Mouse (Mus musculus) right cerebral cortex, adult 18-20 months (tissue): ENCODE measurements around the gene Haus3.

Source experiments
- DNase-seq: peaks from one replicate; pipeline ENCODE4 v3.0.0; 2022; ENCODE audit warnings: mixed read lengths

Gene Haus3

GRCm38 (mm10) chr5:34186391-34186790 is 17.1 kb upstream of the Haus3 start:
- DNase-seq, result no peak

DNA sequence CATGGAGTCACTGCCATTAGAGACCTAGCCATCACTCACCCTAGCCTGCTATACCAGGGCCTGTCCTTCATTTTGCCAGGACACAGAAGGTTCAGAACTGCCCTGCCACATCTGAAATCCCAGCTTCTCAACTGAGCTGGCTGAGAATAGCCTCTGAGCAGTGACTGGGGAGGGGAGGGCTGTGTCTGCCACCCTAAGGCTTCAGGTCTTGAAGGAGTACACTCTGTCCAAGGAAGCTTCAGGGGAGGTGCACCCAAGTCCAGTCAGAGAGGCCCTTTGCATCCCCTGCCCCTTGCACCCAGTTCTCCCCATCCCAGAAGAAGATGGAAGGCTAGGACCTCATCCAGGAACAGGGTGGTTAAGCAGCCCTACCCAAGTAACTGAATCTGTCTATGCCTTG is 16.5 kb upstream of the Haus3 start:
- no peak for DNase-seq

DNA sequence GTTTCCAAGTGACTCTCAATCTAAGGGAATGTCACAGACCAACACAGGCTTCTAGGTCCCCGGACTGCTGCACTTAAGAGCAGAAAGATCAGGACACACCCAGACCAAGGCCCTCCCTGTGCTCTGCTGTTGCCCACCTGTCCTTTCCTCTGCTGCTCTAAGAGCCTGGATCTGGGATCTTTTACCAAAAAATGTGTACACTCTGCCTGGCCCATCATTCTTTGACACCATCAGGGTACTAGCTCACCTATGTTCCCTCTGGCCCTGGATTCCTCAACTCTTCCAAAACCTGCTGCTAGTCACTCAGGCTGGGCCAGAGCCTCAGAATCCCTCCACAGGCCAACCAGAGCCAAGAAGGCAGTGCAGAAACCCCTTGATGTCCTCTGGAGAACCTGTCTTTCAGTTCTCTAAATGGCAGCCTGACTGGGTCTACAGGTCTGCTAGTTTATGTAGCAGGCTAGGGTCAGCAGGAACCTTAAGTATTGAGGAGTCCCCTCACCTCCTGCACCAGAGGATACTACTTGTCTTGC is 15.8 kb upstream of the Haus3 start:
- no peak for DNase-seq

DNA sequence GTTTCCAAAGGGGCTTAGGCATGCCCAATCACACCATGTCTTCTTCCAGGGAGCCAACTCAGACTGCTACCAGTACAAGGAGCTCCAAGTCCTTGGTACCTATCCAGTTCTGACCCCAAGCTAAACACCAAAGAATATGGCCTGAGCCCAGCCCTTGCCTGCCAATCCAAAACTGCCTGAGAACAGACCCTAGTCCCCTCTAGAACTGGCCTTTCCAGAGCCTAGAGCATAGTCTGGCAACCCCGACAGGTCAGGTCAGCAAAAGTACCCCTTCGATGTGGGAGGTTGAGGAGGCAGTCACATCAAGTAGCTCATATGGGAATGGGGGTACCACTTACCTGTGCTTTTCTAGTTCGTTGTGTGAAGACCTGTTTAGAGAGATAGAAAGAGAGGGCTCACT is 14.6 kb upstream of the Haus3 start:
- no peak for DNase-seq

DNA sequence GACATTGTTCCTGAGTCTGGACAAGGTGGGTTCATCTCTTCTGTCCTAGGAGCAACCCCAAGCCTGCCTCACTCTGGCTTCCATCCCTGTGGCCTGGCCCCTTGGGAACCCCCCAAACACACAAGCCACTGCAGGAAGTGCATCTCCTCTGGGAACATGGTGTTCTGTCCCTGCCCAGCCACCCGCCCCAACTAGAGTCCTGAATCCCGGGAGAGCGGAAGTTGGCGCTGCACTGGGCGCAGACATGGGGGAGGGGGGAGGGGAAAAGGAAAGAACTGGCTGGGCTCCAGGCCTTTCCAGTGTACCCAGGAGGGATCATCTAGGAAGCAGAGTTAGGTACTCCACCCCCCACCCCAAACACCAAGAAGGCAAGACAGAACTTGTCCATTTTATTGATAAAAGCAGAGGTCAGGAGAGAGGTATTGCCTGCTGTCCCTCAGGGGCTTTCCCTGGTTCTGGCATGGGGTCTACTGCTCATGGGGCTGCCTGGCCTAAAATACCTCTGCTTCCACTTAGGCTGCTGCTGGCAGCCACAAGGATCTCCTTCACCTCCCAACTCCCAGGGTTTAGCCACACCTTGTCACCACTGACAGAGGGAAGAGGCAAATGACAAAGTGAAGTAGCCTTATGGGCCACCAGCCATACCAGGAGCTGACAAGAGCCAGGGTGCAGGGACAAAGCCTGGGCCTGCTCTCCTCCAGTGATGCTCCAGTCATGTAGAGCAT is 14.0 kb upstream of the Haus3 start:
- DNase-seq, result no peak

DNA sequence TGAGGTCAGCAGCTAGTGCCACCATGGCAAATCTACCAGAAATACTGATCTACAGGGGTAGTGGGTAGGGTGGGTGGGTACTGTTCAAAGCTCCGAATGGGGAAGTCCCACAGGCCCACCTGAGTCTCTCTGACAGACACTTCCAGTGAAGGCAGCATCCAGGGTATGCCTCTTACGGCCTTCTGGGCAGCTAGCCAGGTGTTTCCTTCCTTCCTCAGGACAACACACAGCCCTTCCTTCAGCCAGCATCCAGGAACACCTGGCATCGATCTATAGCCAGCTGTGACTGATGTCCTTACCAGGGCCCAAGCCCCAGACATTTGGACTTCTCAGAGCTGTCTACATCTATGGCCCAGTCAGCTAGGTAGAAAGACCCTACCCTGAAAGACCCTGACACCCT is 13.2 kb upstream of the Haus3 start:
- peak; percentile 1 for DNase-seq

- DNase-seq, result no peak
These were observed 8.5 kb upstream of the Haus3 start for GRCm38 (mm10) chr5:34177821-34178220.

- DNase-seq, result no peak
These were observed 7.8 kb upstream of the Haus3 start for GRCm38 (mm10) chr5:34177091-34177490.

- no peak for DNase-seq
These were observed 7.4 kb upstream of the Haus3 start for GRCm38 (mm10) chr5:34176691-34177090.

- DNase-seq, result no peak
These were observed 6.0 kb upstream of the Haus3 start for GRCm38 (mm10) chr5:34175403-34175694.

GRCm38 (mm10) chr5:34174550-34175402 is 5.4 kb upstream of the Haus3 start:
- DNase-seq, result no peak

- DNase-seq, result no peak
These were observed 4.7 kb upstream of the Haus3 start for GRCm38 (mm10) chr5:34174021-34174420.

DNA sequence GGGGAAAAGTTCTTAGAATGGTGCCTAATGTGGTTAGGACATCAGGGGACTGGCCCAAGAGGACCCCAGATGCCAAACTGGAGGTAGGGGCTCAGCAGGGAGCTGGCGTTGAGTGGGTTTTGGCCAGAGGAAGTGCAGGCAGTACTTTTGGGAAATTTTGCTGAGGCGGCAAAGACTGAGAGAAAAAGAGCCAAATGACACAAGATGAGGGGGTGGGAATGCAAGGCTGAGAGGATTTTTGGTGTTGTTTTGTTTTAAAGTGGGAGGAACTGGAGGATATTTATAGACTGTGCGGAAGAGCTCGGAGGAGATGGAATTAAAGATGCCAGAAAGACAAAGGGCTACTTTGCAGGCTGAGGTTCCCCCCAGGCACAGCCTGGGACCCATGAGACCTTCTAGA is 1.4 kb upstream of the Haus3 start:
- peak; percentile 53 for DNase-seq

GRCm38 (mm10) chr5:34169954-34170353 is 627 bp upstream of the Haus3 start:
- no peak for DNase-seq

DNA sequence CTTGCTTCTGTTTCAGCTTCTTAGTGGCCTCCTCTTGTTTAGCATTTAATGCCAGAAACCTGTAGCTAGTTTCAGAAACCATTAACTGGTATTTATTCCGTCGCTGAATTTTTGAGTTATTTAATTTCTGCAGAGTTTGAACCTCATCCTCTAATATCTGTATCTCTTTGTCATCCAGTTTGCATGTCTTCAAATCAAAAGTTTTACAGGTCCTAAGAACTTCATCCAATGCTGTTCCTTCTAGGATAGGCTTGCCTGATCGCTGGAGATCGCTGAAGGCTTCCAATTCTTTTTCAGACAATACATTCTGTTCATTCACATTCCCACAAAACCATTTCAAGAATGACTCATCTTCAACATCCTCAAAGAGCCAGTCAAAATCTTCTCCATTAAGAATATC is 1.5 kb downstream of the Haus3 start:
- DNase-seq, result no peak

DNA sequence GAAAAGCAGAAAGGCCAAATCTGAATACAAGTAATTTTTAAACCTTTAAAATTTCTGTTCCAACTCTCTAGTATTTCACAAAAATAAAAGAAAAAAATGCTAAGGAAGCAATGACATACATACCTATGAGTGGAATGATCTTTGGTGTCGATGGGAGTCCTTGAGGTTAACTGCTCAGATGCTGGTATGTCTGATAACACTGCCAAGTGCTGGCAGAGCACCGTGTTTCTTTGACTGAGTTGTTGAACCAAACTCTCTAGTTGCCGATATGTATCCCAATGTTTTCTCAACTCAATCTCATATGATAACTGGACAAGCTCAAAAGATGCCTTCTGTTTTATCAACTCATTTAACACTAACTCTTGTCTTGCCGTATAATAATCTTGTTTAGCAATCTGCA is 3.5 kb downstream of the Haus3 start:
- no peak for DNase-seq

DNA sequence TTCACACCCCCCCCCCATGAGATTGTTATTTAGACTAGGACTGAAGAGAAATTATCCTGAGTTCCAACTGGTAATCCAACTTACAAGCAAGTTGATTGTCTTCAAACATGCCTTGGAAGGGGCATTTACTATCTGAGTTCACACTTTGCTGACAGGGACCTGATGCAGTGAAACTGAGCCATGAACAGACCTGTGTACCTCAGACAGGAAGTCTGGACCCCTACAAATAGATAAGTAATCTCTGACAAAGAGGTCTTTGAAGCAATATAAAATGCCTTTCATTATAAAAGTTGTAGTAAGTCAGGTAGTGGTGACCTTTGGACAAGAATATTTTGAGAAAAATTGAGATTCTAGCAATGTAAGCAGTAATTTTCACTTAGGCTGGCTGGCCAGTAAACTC is 20.9 kb downstream of the Haus3 start:
- no peak for DNase-seq

GRCm38 (mm10) chr5:34147554-34147953 is 21.8 kb downstream of the Haus3 start:
- no peak for DNase-seq

DNA sequence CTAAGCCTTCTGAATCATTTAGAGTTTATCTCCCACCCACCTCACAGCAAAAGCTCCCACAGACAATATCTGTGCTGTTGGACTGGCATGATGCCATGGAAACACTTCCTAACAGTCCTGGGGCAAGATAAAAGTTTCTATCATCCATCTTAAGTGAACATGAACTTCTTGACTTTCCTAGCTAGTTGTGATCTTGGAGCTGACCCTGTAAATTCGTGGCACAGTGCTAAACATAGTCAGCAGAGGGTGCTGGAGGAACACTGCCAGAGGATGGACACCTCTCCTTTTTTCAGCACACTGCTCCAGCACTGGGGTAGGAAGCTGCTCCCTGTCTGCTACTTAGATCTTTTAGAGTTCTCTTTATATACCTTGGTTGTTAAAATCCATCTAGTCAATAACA is 29.6 kb downstream of the Haus3 start:
- peak; percentile 28 for DNase-seq

GRCm38 (mm10) chr5:34132731-34133130 is 36.6 kb downstream of the Haus3 start:
- DNase-seq, result peak; percentile 10

DNA sequence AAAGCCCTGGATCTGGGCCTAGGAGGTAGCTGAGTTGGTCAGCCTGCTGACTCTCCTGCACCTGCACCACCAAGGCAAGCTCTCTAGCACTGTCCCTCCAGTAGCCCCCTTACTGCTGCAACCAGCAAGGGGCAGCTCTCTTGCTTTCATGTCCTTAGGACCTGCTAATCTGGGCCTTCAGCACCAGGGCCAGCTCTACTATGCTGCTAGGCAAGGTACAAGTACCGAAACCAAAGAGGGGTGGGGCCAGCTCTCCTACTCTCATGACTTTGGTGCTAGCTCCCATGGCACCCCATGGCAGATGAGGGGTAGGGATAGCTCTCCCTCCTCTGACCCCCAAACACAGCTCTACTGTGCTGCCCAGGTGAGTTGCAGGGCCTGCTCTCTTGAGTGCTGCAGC is 45.2 kb downstream of the Haus3 start:
- DNase-seq, result no peak

DNA sequence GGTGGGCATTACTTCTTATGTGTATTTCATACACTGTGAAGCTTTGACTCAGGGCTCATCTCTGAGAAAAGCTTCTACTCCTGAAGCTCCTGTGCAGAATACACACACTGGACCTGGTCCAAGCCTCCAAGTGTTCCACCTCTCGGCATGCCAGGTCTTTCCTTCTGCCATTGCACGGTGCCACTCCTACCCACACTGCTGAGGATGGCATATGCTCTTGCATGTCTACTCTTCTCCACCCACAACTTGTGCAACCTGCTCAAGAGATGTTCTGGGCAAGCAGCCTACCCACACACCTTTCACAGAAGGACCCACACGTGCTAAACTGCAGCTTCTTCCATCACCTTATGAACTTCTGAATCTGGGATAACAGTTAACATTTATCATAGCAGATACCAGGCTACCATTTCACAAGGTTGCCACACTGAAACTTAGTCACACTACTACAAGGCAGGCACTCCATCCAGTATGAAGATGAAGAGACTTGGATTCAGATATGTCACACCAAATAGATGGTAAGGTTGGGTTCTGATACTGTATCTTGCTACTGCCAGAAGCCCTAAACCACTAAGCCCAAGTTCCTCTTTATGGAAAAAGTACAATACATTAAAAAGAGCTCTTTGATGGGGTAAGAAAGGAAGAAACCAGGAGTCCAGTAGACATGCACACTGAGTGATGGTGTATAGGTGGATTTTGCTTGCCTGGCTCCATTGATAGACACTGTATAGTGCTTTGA is 50.0 kb downstream of the Haus3 start:
- peak; percentile 63 for DNase-seq

GRCm38 (mm10) chr5:34105681-34106080 is 63.6 kb downstream of the Haus3 start:
- DNase-seq, result no peak
